Mouse (Mus musculus) MEL (cell line): Measurements from ENCODE around the gene Hsh2d. TPM values are rescaled to one million over a fixed set of nuclear protein-coding genes. Genes with fewer than 3 reads are reported as not detected.
A peak's percentile ranks its signal among the peaks of the same experiment; 100 is the strongest.

Experiments
- DNase-seq: peaks from one replicate; pipeline ENCODE4 v3.0.0; 2011; ENCODE audit warnings: low read depth, low spot score
- H3K27ac ChIP-seq: 2 replicates; pipeline ENCODE4 v1.5.1; 2012; ENCODE audit warnings: low read depth, mild to moderate bottlenecking, control low read depth, low read length, moderate library complexity; ENCODE audit not compliant: control insufficient read depth
- H3K27me3 ChIP-seq, 2 experiments: fragments of 150-350 bp in 1 of 2; sonication (generic) in 1 of 2; 2 replicates each; pipeline ENCODE4 v1.6.1; 2012; ENCODE audit warnings: low read length in 2 of 2, mild to moderate bottlenecking in 2 of 2, improper control_type of control experiment in 1 of 2, moderate library complexity in 1 of 2; ENCODE audit not compliant: insufficient read depth in 2 of 2, control insufficient read depth in 1 of 2
- H3K36me3 ChIP-seq, 2 experiments: 2 replicates each; pipeline ENCODE4 v1.6.1; 2012 to 2014; ENCODE audit warnings: low read length in 2 of 2, improper control_type of control experiment in 1 of 2, inconsistent platforms in 1 of 2, mild to moderate bottlenecking in 1 of 2; ENCODE audit not compliant: insufficient read depth in 2 of 2, control insufficient read depth in 1 of 2
- H3K4me1 ChIP-seq, 2 experiments: fragments of 150-350 bp in 1 of 2; sonication (generic) in 1 of 2; 2 replicates each; pipeline ENCODE4 v1.6.1; 2012; ENCODE audit warnings: low read length in 2 of 2, improper control_type of control experiment in 1 of 2, mild to moderate bottlenecking in 1 of 2; ENCODE audit not compliant: insufficient read depth in 2 of 2, control insufficient read depth in 1 of 2
- H3K4me3 ChIP-seq, 2 experiments: fragments of 150-350 bp in 1 of 2; sonication (generic) in 1 of 2; 2 replicates each; pipeline ENCODE4 v1.5.1; 2012; ENCODE audit warnings: low read depth in 2 of 2, low read length in 2 of 2, mild to moderate bottlenecking in 2 of 2, moderate library complexity in 2 of 2, control low read depth in 1 of 2, improper control_type of control experiment in 1 of 2; ENCODE audit not compliant: control insufficient read depth in 1 of 2, insufficient read depth in 1 of 2
- H3K79me2 ChIP-seq: 2 replicates; pipeline ENCODE4 v1.6.1; 2012; ENCODE audit warnings: mild to moderate bottlenecking, low read length, moderate library complexity; ENCODE audit not compliant: control insufficient read depth, poor library complexity, insufficient read depth
- H3K9ac ChIP-seq: 2 replicates; pipeline ENCODE4 v1.6.1; 2012; ENCODE audit warnings: low read depth, mild to moderate bottlenecking, control low read depth, low read length, moderate library complexity; ENCODE audit not compliant: control insufficient read depth, poor library complexity, severe bottlenecking
- H3K9me3 ChIP-seq: fragments of 150-350 bp; sonication (generic); replicated peaks from 2 replicates; pipeline ENCODE4 v1.6.1; 2012; ENCODE audit warnings: mild to moderate bottlenecking, low read length, improper control_type of control experiment, moderate library complexity; ENCODE audit not compliant: insufficient read depth
- BHLHE40 ChIP-seq: IDR thresholded peaks from 2 replicates; pipeline ENCODE4 v1.6.1; 2012; ENCODE audit warnings: low read depth, mild to moderate bottlenecking, inconsistent platforms, low read length, improper control_type of control experiment, borderline replicate concordance
- CHD2 ChIP-seq: IDR thresholded peaks from 2 replicates; pipeline ENCODE4 v1.6.1; 2011; ENCODE audit warnings: low read length, improper control_type of control experiment
- CTCF ChIP-seq, 3 experiments: IDR thresholded peaks in 2 of 3; conservative IDR thresholded peaks in 1 of 3; 2 replicates each; pipeline ENCODE4 v1.5.1; 2011 to 2012; ENCODE audit warnings: low read length in 3 of 3, low read depth in 2 of 3, mild to moderate bottlenecking in 2 of 3, improper control_type of control experiment in 1 of 3, inconsistent platforms in 1 of 3, mixed read lengths in 1 of 3, moderate library complexity in 1 of 3; ENCODE audit not compliant: control insufficient read depth in 1 of 3, insufficient read depth in 1 of 3, poor library complexity in 1 of 3, severe bottlenecking in 1 of 3
- EP300 ChIP-seq, 2 experiments: IDR thresholded peaks; 2 replicates each; pipeline ENCODE4 v1.6.1; 2011; ENCODE audit warnings: improper control_type of control experiment in 2 of 2, low read length in 2 of 2, low read depth in 1 of 2, mild to moderate bottlenecking in 1 of 2
- GABPA ChIP-seq: IDR thresholded peaks from 2 replicates; pipeline ENCODE4 v1.6.1; 2012; ENCODE audit warnings: low read depth, mild to moderate bottlenecking, inconsistent platforms, low read length, improper control_type of control experiment, moderate library complexity
- GATA1 ChIP-seq: IDR thresholded peaks from 2 replicates; pipeline ENCODE4 v1.6.1; 2011; ENCODE audit warnings: low read depth, low read length, improper control_type of control experiment
- HCFC1 ChIP-seq: IDR thresholded peaks from 2 replicates; pipeline ENCODE4 v1.6.1; 2012; ENCODE audit warnings: low read depth, mild to moderate bottlenecking, inconsistent platforms, low read length, improper control_type of control experiment, moderate library complexity
- JUND ChIP-seq: IDR thresholded peaks from 2 replicates; pipeline ENCODE4 v1.6.1; 2011; ENCODE audit warnings: low read depth, mild to moderate bottlenecking, improper control_type of control experiment, low read length
- MXI1 ChIP-seq: IDR thresholded peaks from 2 replicates; pipeline ENCODE4 v1.6.1; 2011; ENCODE audit warnings: mild to moderate bottlenecking, low read depth, low read length, improper control_type of control experiment
- MYC ChIP-seq: IDR thresholded peaks from 2 replicates; pipeline ENCODE4 v1.6.1; 2011; ENCODE audit warnings: low read depth, mild to moderate bottlenecking, low read length, improper control_type of control experiment, moderate library complexity
- NRF1 ChIP-seq: IDR thresholded peaks from 2 replicates; pipeline ENCODE4 v1.6.1; 2014; ENCODE audit warnings: low read depth, mild to moderate bottlenecking, inconsistent platforms, low read length, improper control_type of control experiment, moderate library complexity; ENCODE audit not compliant: poor library complexity, insufficient read depth, severe bottlenecking
- POLR2AphosphoS2 ChIP-seq: IDR thresholded peaks from 2 replicates; pipeline ENCODE4 v1.6.1; 2011; ENCODE audit warnings: low read length, improper control_type of control experiment
- POLR2AphosphoS5 ChIP-seq: IDR thresholded peaks from 2 replicates; pipeline ENCODE4 v1.6.1; 2012; ENCODE audit warnings: low read depth, borderline replicate concordance, mild to moderate bottlenecking, inconsistent platforms, low read length, moderate library complexity, mixed read lengths
- RAD21 ChIP-seq: IDR thresholded peaks from 2 replicates; pipeline ENCODE4 v1.6.1; 2011; ENCODE audit warnings: mild to moderate bottlenecking, low read depth, low read length, improper control_type of control experiment
- SMC3 ChIP-seq: IDR thresholded peaks from 2 replicates; pipeline ENCODE4 v1.6.1; 2011; ENCODE audit warnings: low read depth, low read length, improper control_type of control experiment
- TBP ChIP-seq: IDR thresholded peaks from 2 replicates; pipeline ENCODE4 v1.8.0; 2011; ENCODE audit warnings: low read depth, low read length, improper control_type of control experiment
- ZC3H11A ChIP-seq: IDR thresholded peaks from 2 replicates; pipeline ENCODE4 v1.6.1; 2012; ENCODE audit warnings: low read depth, mild to moderate bottlenecking, inconsistent platforms, low read length, improper control_type of control experiment
- ZKSCAN1 ChIP-seq: IDR thresholded peaks from 2 replicates; pipeline ENCODE4 v1.6.1; 2012; ENCODE audit warnings: low read depth, mild to moderate bottlenecking, inconsistent platforms, low read length, improper control_type of control experiment, moderate library complexity
- ZMIZ1 ChIP-seq: IDR thresholded peaks from 2 replicates; pipeline ENCODE4 v1.6.1; 2012; ENCODE audit warnings: low read depth, mild to moderate bottlenecking, inconsistent platforms, low read length, improper control_type of control experiment, moderate library complexity
- polyA plus RNA-seq, 2 experiments: library from polyadenylated mRNA; stranded (reverse) in 1 of 2; unstranded in 1 of 2; fragments of >175 nt in 1 of 2; fragments of >200 nt in 1 of 2; gene quantifications; 2 replicates each; pipeline versions ENCODE4 v1.2.1 to v1.2.4; 2012; ENCODE audit warnings: low replicate concordance in 2 of 2, low read depth in 1 of 2; ENCODE audit not compliant: insufficient read length in 2 of 2, insufficient read depth in 1 of 2, missing spikeins in 1 of 2
- total RNA-seq: library from RNA; depleted of rRNA; stranded (reverse); fragments of 300-350 nt; gene quantifications from 2 replicates; pipeline ENCODE4 v1.2.3, GENCODE M21; 2012

Gene Hsh2d
- total and polyA plus RNA-seq, 3 experiments = 0.04 to 0.13 TPM; not detected in 1

DNA sequence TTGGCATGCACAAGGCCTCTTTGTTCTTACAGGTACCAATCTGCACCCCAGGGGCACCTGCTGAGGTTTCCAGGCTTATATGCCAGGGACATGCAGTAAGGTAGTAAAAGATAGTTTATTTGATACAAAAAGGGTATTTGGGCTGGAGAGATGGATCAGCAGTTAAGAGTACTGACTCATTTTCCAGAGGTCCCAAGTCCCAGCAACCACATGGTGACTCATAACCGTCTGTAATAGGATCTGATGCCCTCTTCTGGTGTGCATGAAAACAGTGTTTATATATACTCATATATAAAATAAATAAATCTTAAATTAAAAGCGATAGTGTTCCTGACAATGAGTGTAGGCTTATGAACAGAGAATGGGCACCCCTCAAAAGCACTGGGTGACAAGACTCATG lies 31.3 kb upstream of the Hsh2d start:
- H3K27me3 ChIP-seq = no peaks in the 10 kb centered on the region
- H3K4me3 ChIP-seq = no peak overlapping the region
- H3K4me1 ChIP-seq = peaks cover 10 to 19% of the 10 kb centered on the region in 2 experiments
- H3K9me3 ChIP-seq = no peaks in the 10 kb centered on the region
- no peak overlapping the region for H3K9ac ChIP-seq
- peak; percentile 34 for DNase-seq
- H3K36me3 ChIP-seq = peaks cover 0 to 33% of the 10 kb centered on the region in 2 experiments
- TF ChIP-seq POLR2AphosphoS2 (no peak), EP300 (IDR thresholded peaks at IDR 0.05; ENCODE audit: low read depth in 1 of 2, low read length in 2 of 2) (no peak), TBP (no peak), NRF1 (no peak), RAD21 (no peak), POLR2AphosphoS5 (no peak)
- no peak overlapping the region for H3K27ac ChIP-seq
- peaks cover 22% of the 10 kb centered on the region for H3K79me2 ChIP-seq

DNA sequence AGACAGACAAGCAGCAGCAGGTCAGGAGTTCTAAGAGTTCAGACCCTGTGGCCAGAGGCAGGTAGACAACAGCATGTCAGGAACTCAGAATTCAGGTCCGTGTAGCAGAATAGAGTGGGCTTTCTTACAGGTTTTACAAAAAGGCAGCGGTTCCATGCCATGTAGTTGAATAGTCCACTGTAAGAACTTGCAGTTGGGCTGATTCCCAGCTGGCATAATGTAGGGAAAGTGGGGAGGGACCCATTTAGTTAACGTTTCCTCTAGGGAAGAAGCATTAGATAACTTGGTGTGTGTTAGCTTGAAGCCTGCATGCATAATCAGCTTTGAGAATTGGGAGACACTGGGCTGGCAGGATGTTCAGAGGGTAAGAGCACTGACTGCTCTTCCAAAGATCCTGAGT lies 30.7 kb upstream of the Hsh2d start:
- peaks cover 4 to 19% of the 10 kb centered on the region in 2 experiments for H3K4me1 ChIP-seq
- H3K79me2 ChIP-seq = peaks cover 27% of the 10 kb centered on the region
- H3K4me3 ChIP-seq = no peak overlapping the region
- H3K9me3 ChIP-seq = no peaks in the 10 kb centered on the region
- H3K27ac ChIP-seq = no peak overlapping the region
- H3K27me3 ChIP-seq = no peaks in the 10 kb centered on the region
- H3K9ac ChIP-seq = no peak overlapping the region
- H3K36me3 ChIP-seq = peaks cover 0 to 28% of the 10 kb centered on the region in 2 experiments
- no peak for DNase-seq
- TF ChIP-seq JUND = no peak
- TF ChIP-seq ZKSCAN1 = no peak
- no peak for TF ChIP-seq BHLHE40
- TF ChIP-seq SMC3 = no peak
- no peak for TF ChIP-seq MXI1
- no peak for TF ChIP-seq HCFC1

DNA sequence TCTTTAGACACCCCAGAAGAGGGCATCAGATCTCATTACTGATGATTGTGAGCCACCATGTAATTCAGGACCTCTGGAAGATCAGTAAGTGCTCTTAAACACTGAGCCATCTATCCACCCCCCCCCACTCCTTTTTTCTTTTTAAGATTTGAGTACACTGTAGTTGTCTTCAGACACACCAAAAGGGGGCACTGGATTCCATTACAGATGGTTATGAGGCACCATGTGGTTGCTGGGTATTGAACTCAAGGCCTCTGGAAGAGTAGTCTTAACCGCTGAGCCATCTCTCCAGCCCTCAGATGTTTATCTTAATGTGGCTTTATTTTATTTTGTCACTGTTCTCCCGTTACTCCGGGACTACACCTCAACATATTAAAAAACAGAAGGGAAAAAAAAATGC lies 29.4 kb upstream of the Hsh2d start:
- Histone ChIP-seq H3K9ac (peak overlapping the region; percentile 95), H3K4me3 (peak overlapping the region; percentile 58 to 70), H3K27me3 (no peaks in the 10 kb centered on the region), H3K27ac (peak overlapping the region; percentile 99), H3K9me3 (no peaks in the 10 kb centered on the region), H3K36me3 (peaks cover 3 to 24% of the 10 kb centered on the region in 2 experiments; a peak in 3 of 4 replicates)
- no peak for TF ChIP-seq BHLHE40
- no peak for TF ChIP-seq ZMIZ1
- no peak for TF ChIP-seq ZC3H11A
- 0 out of 2 replicates have a peak, but pooled peaks have one; percentile 6 for TF ChIP-seq MYC
- TF ChIP-seq GABPA = no peak
- no peak for TF ChIP-seq CTCF (IDR thresholded peaks at IDR 0.05 in 2 of 3, conservative IDR thresholded peaks at IDR 0.05 in 1 of 3; ENCODE audit: control insufficient read depth in 1 of 3, insufficient read depth in 1 of 3, low read depth in 2 of 3, low read length in 3 of 3, poor library complexity in 1 of 3, severe bottlenecking in 1 of 3)
- TF ChIP-seq POLR2AphosphoS5 = no peak
- no peak for TF ChIP-seq CHD2
- peak; percentile 62 for TF ChIP-seq GATA1
- TF ChIP-seq, all 39 proteins: peak for 2
- Histone ChIP-seq H3K4me1 (peaks cover 2 to 15% of the 10 kb centered on the region in 2 experiments), H3K79me2 (peaks cover 29% of the 10 kb centered on the region)
- DNase-seq = peak; percentile 50
